Mouse (Mus musculus): Measurements from ENCODE around the gene Srxn1. TPM values are rescaled to one million over a fixed set of nuclear protein-coding genes. Genes with fewer than 3 reads are reported as not detected.

Gene Srxn1
- polyA plus RNA-seq, 1 experiment from 2014 or later: 13.4 TPM

- no peak overlapping the region for H3K27ac ChIP-seq
- no peak overlapping the region for H3K4me3 ChIP-seq (replicated peaks)
- no peak overlapping the region for H3K4me2 ChIP-seq (replicated peaks)
- H3K4me1 ChIP-seq (replicated peaks): no peaks in the 10 kb centered on the region
- no peaks in the 10 kb centered on the region for H3K36me3 ChIP-seq
- ATAC-seq: no peak
- no peak overlapping the region for H3K9ac ChIP-seq (replicated peaks)
- no peaks in the 10 kb centered on the region for H3K27me3 ChIP-seq
- 70% methylated on average over 3 of the region's 3 CpGs for WGBS
- no peaks in the 10 kb centered on the region for H3K9me3 ChIP-seq
These were observed 24.5 kb downstream of the Srxn1 start for GRCm38 (mm10) chr2:152129778-152130177.

- no peak for ATAC-seq
- no peak overlapping the region for H3K4me3 ChIP-seq (replicated peaks)
- WGBS: 67% methylated on average over 9 of the region's 9 CpGs
- no peak overlapping the region for H3K4me2 ChIP-seq (replicated peaks)
- no peaks in the 10 kb centered on the region for H3K4me1 ChIP-seq (replicated peaks)
- no peaks in the 10 kb centered on the region for H3K36me3 ChIP-seq
- H3K9me3 ChIP-seq: no peaks in the 10 kb centered on the region
- no peaks in the 10 kb centered on the region for H3K27me3 ChIP-seq
- H3K27ac ChIP-seq: no peak overlapping the region
- no peak overlapping the region for H3K9ac ChIP-seq (replicated peaks)
These were observed 26.7 kb downstream of the Srxn1 start for GRCm38 (mm10) chr2:152132016-152132415.

GRCm38 (mm10) chr2:152132691-152133090 lies 27.4 kb downstream of the Srxn1 start:
- Histone ChIP-seq H3K27me3 (no peaks in the 10 kb centered on the region), H3K4me3 (replicated peaks) (no peak overlapping the region), H3K4me2 (replicated peaks) (no peak overlapping the region), H3K36me3 (no peaks in the 10 kb centered on the region), H3K9me3 (no peaks in the 10 kb centered on the region), H3K27ac (no peak overlapping the region), H3K9ac (replicated peaks) (no peak overlapping the region), H3K4me1 (replicated peaks) (no peaks in the 10 kb centered on the region)
- 79% methylated on average over 8 of the region's 8 CpGs for WGBS
- no peak for ATAC-seq

- Histone ChIP-seq H3K27ac (no peak overlapping the region), H3K4me2 (replicated peaks) (no peak overlapping the region), H3K27me3 (peaks cover 43% of the 10 kb centered on the region), H3K4me1 (replicated peaks) (peaks cover 35% of the 10 kb centered on the region), H3K4me3 (replicated peaks) (no peak overlapping the region), H3K36me3 (no peaks in the 10 kb centered on the region), H3K9ac (replicated peaks) (no peak overlapping the region), H3K9me3 (no peaks in the 10 kb centered on the region)
- no peak for ATAC-seq
- WGBS: 62% methylated on average over 10 of the region's 10 CpGs
These were observed 34.1 kb downstream of the Srxn1 start for GRCm38 (mm10) chr2:152139191-152139987.

GRCm38 (mm10) chr2:152140941-152141340 lies 35.6 kb downstream of the Srxn1 start:
- no peaks in the 10 kb centered on the region for H3K36me3 ChIP-seq
- no peak overlapping the region for H3K4me3 ChIP-seq (replicated peaks)
- no peak overlapping the region for H3K4me2 ChIP-seq (replicated peaks)
- peaks cover 36% of the 10 kb centered on the region for H3K4me1 ChIP-seq (replicated peaks)
- H3K27ac ChIP-seq: no peak overlapping the region
- ATAC-seq: no peak
- no peaks in the 10 kb centered on the region for H3K9me3 ChIP-seq
- peaks cover 58% of the 10 kb centered on the region for H3K27me3 ChIP-seq
- no peak overlapping the region for H3K9ac ChIP-seq (replicated peaks)
- WGBS: 28% methylated on average over 11 of the region's 11 CpGs

- Histone ChIP-seq H3K36me3 (no peaks in the 10 kb centered on the region), H3K27me3 (peaks cover 64% of the 10 kb centered on the region), H3K4me3 (replicated peaks) (peak overlapping the region; percentile 32), H3K27ac (no peak overlapping the region), H3K9me3 (no peaks in the 10 kb centered on the region), H3K9ac (replicated peaks) (no peak overlapping the region), H3K4me1 (replicated peaks) (peaks cover 36% of the 10 kb centered on the region), H3K4me2 (replicated peaks) (peak overlapping the region; percentile 68)
- 41% methylated on average over 1 of the region's 1 CpGs for WGBS
- ATAC-seq: no peak
These were observed 36.2 kb downstream of the Srxn1 start for GRCm38 (mm10) chr2:152141491-152141890.

- Histone ChIP-seq H3K27ac (no peak overlapping the region), H3K4me3 (replicated peaks) (peak overlapping the region; percentile 32), H3K4me1 (replicated peaks) (peaks cover 36% of the 10 kb centered on the region), H3K27me3 (peaks cover 69% of the 10 kb centered on the region), H3K9ac (replicated peaks) (peak overlapping the region; percentile 52), H3K36me3 (no peaks in the 10 kb centered on the region), H3K4me2 (replicated peaks) (peak overlapping the region; percentile 68), H3K9me3 (no peaks in the 10 kb centered on the region)
- peak; percentile 57 for ATAC-seq
- under 1% methylated on average over 13 of the region's 13 CpGs for WGBS
These were observed 36.7 kb downstream of the Srxn1 start for GRCm38 (mm10) chr2:152142046-152142445.

GRCm38 (mm10) chr2:152142571-152142970 lies 37.3 kb downstream of the Srxn1 start:
- H3K36me3 ChIP-seq: no peaks in the 10 kb centered on the region
- no peak overlapping the region for H3K9ac ChIP-seq (replicated peaks)
- 0 out of 2 replicates have a peak overlapping the region, but pooled peaks have one; percentile 46 for H3K4me3 ChIP-seq (replicated peaks)
- H3K4me1 ChIP-seq (replicated peaks): peaks cover 36% of the 10 kb centered on the region
- ATAC-seq: no peak
- no peaks in the 10 kb centered on the region for H3K9me3 ChIP-seq
- H3K27ac ChIP-seq: no peak overlapping the region
- peak overlapping the region; percentile 68 for H3K4me2 ChIP-seq (replicated peaks)
- H3K27me3 ChIP-seq: peaks cover 70% of the 10 kb centered on the region
- 3% methylated on average over 11 of the region's 11 CpGs for WGBS

GRCm38 (mm10) chr2:152143279-152144157 lies 38.2 kb downstream of the Srxn1 start, which contains the start of gene Tcf15:
Tcf15 (plus strand) TSS chr2:152143561.
- H3K4me3 ChIP-seq (replicated peaks): peak within 1 kb of the TSS; percentile 46
- H3K9ac ChIP-seq (replicated peaks): peak within 1 kb of the TSS; percentile 56
- no peaks in the 10 kb centered on the region for H3K36me3 ChIP-seq
- peaks cover 36% of the 10 kb centered on the region for H3K4me1 ChIP-seq (replicated peaks)
- peak; percentile 59 for ATAC-seq
- H3K9me3 ChIP-seq: no peaks in the 10 kb centered on the region
- H3K27me3 ChIP-seq: peaks cover 70% of the 10 kb centered on the region
- no peak within 1 kb of the TSS for H3K27ac ChIP-seq
- under 1% methylated on average over 117 of the region's 118 CpGs for WGBS
- H3K4me2 ChIP-seq (replicated peaks): peak within 1 kb of the TSS; percentile 68

- no peaks in the 10 kb centered on the region for H3K36me3 ChIP-seq
- H3K4me2 ChIP-seq (replicated peaks): peak overlapping the region; percentile 68
- H3K27ac ChIP-seq: no peak overlapping the region
- peak overlapping the region; percentile 46 for H3K4me3 ChIP-seq (replicated peaks)
- ATAC-seq: no peak
- H3K4me1 ChIP-seq (replicated peaks): peaks cover 36% of the 10 kb centered on the region
- H3K27me3 ChIP-seq: peaks cover 70% of the 10 kb centered on the region
- H3K9me3 ChIP-seq: no peaks in the 10 kb centered on the region
- WGBS: 21% methylated on average over 9 of the region's 9 CpGs
- peak overlapping the region; percentile 56 for H3K9ac ChIP-seq (replicated peaks)
These were observed 38.8 kb downstream of the Srxn1 start for GRCm38 (mm10) chr2:152144158-152144450.

GRCm38 (mm10) chr2:152144501-152144900 lies 39.2 kb downstream of the Srxn1 start:
- H3K9ac ChIP-seq (replicated peaks): no peak overlapping the region
- peaks cover 36% of the 10 kb centered on the region for H3K4me1 ChIP-seq (replicated peaks)
- 0 out of 2 replicates have a peak overlapping the region, but pooled peaks have one; percentile 46 for H3K4me3 ChIP-seq (replicated peaks)
- H3K36me3 ChIP-seq: no peaks in the 10 kb centered on the region
- H3K27ac ChIP-seq: no peak overlapping the region
- no peak overlapping the region for H3K4me2 ChIP-seq (replicated peaks)
- no peak for ATAC-seq
- H3K27me3 ChIP-seq: peaks cover 70% of the 10 kb centered on the region
- WGBS: 66% methylated on average over 5 of the region's 5 CpGs
- no peaks in the 10 kb centered on the region for H3K9me3 ChIP-seq

- Histone ChIP-seq H3K9me3 (no peaks in the 10 kb centered on the region), H3K27me3 (peaks cover 64% of the 10 kb centered on the region), H3K9ac (replicated peaks) (no peak overlapping the region), H3K36me3 (no peaks in the 10 kb centered on the region), H3K27ac (no peak overlapping the region), H3K4me2 (replicated peaks) (no peak overlapping the region), H3K4me3 (replicated peaks) (no peak overlapping the region), H3K4me1 (replicated peaks) (peaks cover 40% of the 10 kb centered on the region)
- 82% methylated on average over 2 of the region's 2 CpGs for WGBS
- no peak for ATAC-seq
These were observed 40.4 kb downstream of the Srxn1 start for GRCm38 (mm10) chr2:152145711-152146110.

Data from midbrain, embryonic 13.5 days (tissue).